Mouse (Mus musculus): ENCODE results near the gene Igfals. TPM values are rescaled to one million over a fixed set of nuclear protein-coding genes. Genes with fewer than 3 reads are reported as not detected.

The Igfals gene
- polyA plus RNA-seq, 1 experiment from 2014 or later: 1.2 TPM

DNA sequence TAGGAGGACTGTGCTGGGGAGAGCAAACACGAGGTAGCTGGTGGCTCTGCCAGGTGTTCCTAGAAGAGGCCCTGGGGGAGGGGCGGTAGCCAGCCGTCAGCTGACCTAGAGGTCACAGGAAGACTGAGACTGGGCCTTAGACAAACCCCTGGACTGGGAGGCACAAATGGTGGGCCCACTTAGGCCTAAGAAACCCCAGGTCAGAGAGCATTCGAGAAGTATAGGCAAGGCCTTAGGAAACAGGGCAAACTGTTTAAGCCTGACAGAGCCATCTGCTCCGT is 12.3 kb downstream of the Igfals start:
- H3K9ac ChIP-seq (ENCODE audit: low read length): peak overlapping the region; percentile 42; the same call in 1 of the 2 replicates
- no peaks in the 10 kb centered on the region for H3K4me1 ChIP-seq (replicated peaks; ENCODE audit: control insufficient read depth, insufficient read depth, low read length)
- no peaks in the 10 kb centered on the region for H3K9me3 ChIP-seq (ENCODE audit: control insufficient read depth, low read length)
- no peak overlapping the region for H3K4me3 ChIP-seq (ENCODE audit: low read length)
- WGBS: 25% methylated on average over 5 of the region's 5 CpGs
- no peaks in the 10 kb centered on the region; the same call in 1 of the 2 replicates for H3K36me3 ChIP-seq (ENCODE audit: control insufficient read depth, insufficient read depth, low read length)
- no peak overlapping the region for H3K4me2 ChIP-seq (ENCODE audit: low read depth, low read length)
- peak overlapping the region; percentile 55 for H3K27ac ChIP-seq (ENCODE audit: low read length)
- peak; percentile 56; the same call in 1 of the 2 replicates for ATAC-seq (ENCODE audit: low read depth)
- H3K27me3 ChIP-seq (ENCODE audit: control insufficient read depth, insufficient read depth, low read depth, low read length): no peaks in the 10 kb centered on the region; the same call in 1 of the 2 replicates

GRCm38 (mm10) chr17:24878531-24878930 is 12.7 kb downstream of the Igfals start:
- no peaks in the 10 kb centered on the region for H3K4me1 ChIP-seq (replicated peaks; ENCODE audit: control insufficient read depth, insufficient read depth, low read length)
- WGBS: 59% methylated on average over 8 of the region's 8 CpGs
- ATAC-seq (ENCODE audit: low read depth): peak; percentile 58

GRCm38 (mm10) chr17:24881738-24882440 is 16.1 kb downstream of the Igfals start:
- H3K9ac ChIP-seq (ENCODE audit: low read length): no peak overlapping the region
- H3K4me3 ChIP-seq (ENCODE audit: low read length): no peak overlapping the region
- H3K36me3 ChIP-seq (ENCODE audit: control insufficient read depth, insufficient read depth, low read length): peaks cover 2% of the 10 kb centered on the region; the same call in 1 of the 2 replicates
- no peak for ATAC-seq (ENCODE audit: low read depth)
- no peaks in the 10 kb centered on the region for H3K27me3 ChIP-seq (ENCODE audit: control insufficient read depth, insufficient read depth, low read depth, low read length)
- H3K27ac ChIP-seq (ENCODE audit: low read length): no peak overlapping the region
- 45% methylated on average over 7 of the region's 7 CpGs for WGBS
- no peak overlapping the region for H3K4me2 ChIP-seq (ENCODE audit: low read depth, low read length)
- peaks cover 6% of the 10 kb centered on the region for H3K4me1 ChIP-seq (replicated peaks; ENCODE audit: control insufficient read depth, insufficient read depth, low read length)
- H3K9me3 ChIP-seq (ENCODE audit: control insufficient read depth, low read length): no peaks in the 10 kb centered on the region

More at GRCm38 (mm10) chr17:24878531-24878930, 12.7 kb downstream of the Igfals start:
- Histone ChIP-seq H3K9me3 (ENCODE audit: control insufficient read depth, low read length) (no peaks in the 10 kb centered on the region), H3K36me3 (ENCODE audit: control insufficient read depth, insufficient read depth, low read length) (peaks cover 2% of the 10 kb centered on the region; the same call in 1 of the 2 replicates), H3K27ac (ENCODE audit: low read length) (peak overlapping the region; percentile 55), H3K27me3 (ENCODE audit: control insufficient read depth, insufficient read depth, low read depth, low read length) (no peaks in the 10 kb centered on the region; the same call in 1 of the 2 replicates), H3K4me2 (ENCODE audit: low read depth, low read length) (no peak overlapping the region), H3K9ac (ENCODE audit: low read length) (peak overlapping the region; percentile 42; the same call in 1 of the 2 replicates), H3K4me3 (ENCODE audit: low read length) (no peak overlapping the region)

DNA sequence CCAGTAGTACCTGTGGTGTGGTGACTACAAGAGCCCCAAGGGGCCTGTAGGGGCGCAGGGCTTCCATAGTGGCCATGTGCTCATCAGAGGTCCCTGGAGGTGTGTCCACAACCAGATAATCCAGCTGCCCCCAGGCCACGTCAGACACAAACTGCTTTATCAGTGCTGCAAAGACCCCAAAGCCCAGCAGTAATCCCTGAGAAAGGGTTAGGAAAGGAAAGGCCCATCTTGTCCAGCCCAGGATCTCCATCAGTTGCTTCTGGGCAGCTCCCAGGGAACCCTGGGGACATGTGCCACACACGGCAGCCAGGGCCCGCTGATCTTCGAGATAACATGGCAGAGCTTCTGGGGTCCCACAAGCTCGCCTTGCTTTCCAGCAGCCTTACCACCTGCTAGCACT is 18.6 kb downstream of the Igfals start:
- ATAC-seq (ENCODE audit: low read depth): no peak
- Histone ChIP-seq H3K4me2 (ENCODE audit: low read depth, low read length) (no peak overlapping the region), H3K27ac (ENCODE audit: low read length) (no peak overlapping the region), H3K36me3 (ENCODE audit: control insufficient read depth, insufficient read depth, low read length) (peaks cover 2% of the 10 kb centered on the region; the same call in 1 of the 2 replicates), H3K9me3 (ENCODE audit: control insufficient read depth, low read length) (no peaks in the 10 kb centered on the region), H3K4me3 (ENCODE audit: low read length) (no peak overlapping the region), H3K27me3 (ENCODE audit: control insufficient read depth, insufficient read depth, low read depth, low read length) (no peaks in the 10 kb centered on the region), H3K4me1 (replicated peaks; ENCODE audit: control insufficient read depth, insufficient read depth, low read length) (peaks cover 17% of the 10 kb centered on the region), H3K9ac (ENCODE audit: low read length) (no peak overlapping the region)
- 80% methylated on average over 6 of the region's 6 CpGs for WGBS

GRCm38 (mm10) chr17:24885356-24886133 is 19.7 kb downstream of the Igfals start:
- Histone ChIP-seq H3K27ac (ENCODE audit: low read length) (no peak overlapping the region), H3K4me3 (ENCODE audit: low read length) (peak overlapping the region; percentile 86), H3K9ac (ENCODE audit: low read length) (peak overlapping the region; percentile 74), H3K4me1 (replicated peaks; ENCODE audit: control insufficient read depth, insufficient read depth, low read length) (peaks cover 17% of the 10 kb centered on the region), H3K27me3 (ENCODE audit: control insufficient read depth, insufficient read depth, low read depth, low read length) (no peaks in the 10 kb centered on the region), H3K36me3 (ENCODE audit: control insufficient read depth, insufficient read depth, low read length) (peaks cover 8% of the 10 kb centered on the region), H3K4me2 (ENCODE audit: low read depth, low read length) (peak overlapping the region; percentile 90), H3K9me3 (ENCODE audit: control insufficient read depth, low read length) (no peaks in the 10 kb centered on the region)
- no peak for ATAC-seq (ENCODE audit: low read depth)
- 22% methylated on average over 22 of the region's 22 CpGs for WGBS

- peaks cover 17% of the 10 kb centered on the region for H3K4me1 ChIP-seq (replicated peaks; ENCODE audit: control insufficient read depth, insufficient read depth, low read length)
- H3K9me3 ChIP-seq (ENCODE audit: control insufficient read depth, low read length): no peaks in the 10 kb centered on the region
- peak within 1 kb of the TSS; percentile 87 for H3K9ac ChIP-seq (ENCODE audit: low read length)
- H3K27me3 ChIP-seq (ENCODE audit: control insufficient read depth, insufficient read depth, low read depth, low read length): no peaks in the 10 kb centered on the region
- peak within 1 kb of the TSS; percentile 43; the same call in 1 of the 2 replicates for H3K27ac ChIP-seq (ENCODE audit: low read length)
- peaks cover 16% of the 10 kb centered on the region for H3K36me3 ChIP-seq (ENCODE audit: control insufficient read depth, insufficient read depth, low read length)
- peak within 1 kb of the TSS; percentile 90 for H3K4me2 ChIP-seq (ENCODE audit: low read depth, low read length)
- H3K4me3 ChIP-seq (ENCODE audit: low read length): peak within 1 kb of the TSS; percentile 90
- ATAC-seq (ENCODE audit: low read depth): peak; percentile 97
- under 1% methylated on average over 66 of the region's 69 CpGs for WGBS
These were observed 20.5 kb downstream of the Igfals start, which contains the start of the genes Nubp2 and Spsb3 for GRCm38 (mm10) chr17:24886134-24886931. Nubp2 (minus strand) TSS chr17:24886349. Spsb3 (plus strand) TSS chr17:24886643.

GRCm38 (mm10) chr17:24886932-24887271 is 21.1 kb downstream of the Igfals start:
- Histone ChIP-seq H3K4me2 (ENCODE audit: low read depth, low read length) (peak overlapping the region; percentile 67), H3K4me1 (replicated peaks; ENCODE audit: control insufficient read depth, insufficient read depth, low read length) (peaks cover 17% of the 10 kb centered on the region), H3K36me3 (ENCODE audit: control insufficient read depth, insufficient read depth, low read length) (peaks cover 20% of the 10 kb centered on the region), H3K27me3 (ENCODE audit: control insufficient read depth, insufficient read depth, low read depth, low read length) (no peaks in the 10 kb centered on the region), H3K9me3 (ENCODE audit: control insufficient read depth, low read length) (no peaks in the 10 kb centered on the region), H3K9ac (ENCODE audit: low read length) (peak overlapping the region; percentile 87), H3K27ac (ENCODE audit: low read length) (peak overlapping the region; percentile 43; the same call in 1 of the 2 replicates), H3K4me3 (ENCODE audit: low read length) (peak overlapping the region; percentile 90)
- no peak; the same call in 1 of the 2 replicates for ATAC-seq (ENCODE audit: low read depth)
- WGBS: under 1% methylated on average over 18 of the region's 18 CpGs

DNA sequence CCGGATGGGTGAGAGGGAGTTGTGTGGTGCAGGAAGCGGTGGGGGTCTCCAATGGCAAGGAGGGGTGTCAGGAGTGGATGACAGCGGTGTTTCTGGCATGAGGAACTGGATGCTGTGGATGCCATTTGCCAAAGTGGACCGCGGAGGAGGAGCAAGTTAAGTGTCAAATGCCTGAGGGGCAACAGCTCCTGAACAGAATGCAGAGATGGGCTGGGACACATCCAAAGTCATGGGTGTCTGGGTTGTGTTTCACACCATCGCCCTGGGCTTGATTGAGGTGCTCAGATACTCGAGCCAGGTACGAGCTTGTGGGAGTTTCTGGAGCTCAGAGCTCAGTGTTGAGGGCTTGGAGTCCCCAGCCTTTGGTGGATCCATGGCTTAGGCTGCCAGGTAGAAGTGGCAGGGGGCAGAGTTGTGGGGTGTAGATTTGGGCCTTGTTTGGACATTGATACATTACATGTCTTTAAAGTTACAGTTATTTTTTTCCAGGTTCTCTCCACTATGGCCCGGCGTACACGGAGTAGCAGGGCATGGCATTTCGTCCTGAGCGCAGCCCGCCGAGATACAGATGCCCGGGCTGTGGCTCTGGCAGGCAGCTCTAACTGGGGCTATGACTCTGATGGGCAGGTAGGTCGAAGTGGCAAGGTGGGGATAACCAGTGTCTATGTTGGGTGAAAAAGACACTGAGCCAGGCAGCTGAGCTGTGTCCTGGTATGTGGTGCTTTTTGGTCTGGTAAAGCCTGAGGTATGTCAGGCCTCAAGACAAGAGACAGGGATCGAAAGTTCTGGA is 21.7 kb downstream of the Igfals start:
- H3K4me1 ChIP-seq (replicated peaks; ENCODE audit: control insufficient read depth, insufficient read depth, low read length): peaks cover 17% of the 10 kb centered on the region
- H3K36me3 ChIP-seq (ENCODE audit: control insufficient read depth, insufficient read depth, low read length): peaks cover 25% of the 10 kb centered on the region
- ATAC-seq (ENCODE audit: low read depth): no peak
- no peak overlapping the region for H3K27ac ChIP-seq (ENCODE audit: low read length)
- H3K4me3 ChIP-seq (ENCODE audit: low read length): peak overlapping the region; percentile 90
- 59% methylated on average over 18 of the region's 18 CpGs for WGBS
- H3K27me3 ChIP-seq (ENCODE audit: control insufficient read depth, insufficient read depth, low read depth, low read length): no peaks in the 10 kb centered on the region
- no peaks in the 10 kb centered on the region for H3K9me3 ChIP-seq (ENCODE audit: control insufficient read depth, low read length)
- H3K4me2 ChIP-seq (ENCODE audit: low read depth, low read length): peak overlapping the region; percentile 67
- peak overlapping the region; percentile 87 for H3K9ac ChIP-seq (ENCODE audit: low read length)
